Mouse (Mus musculus) v-Abl transformed pro-B cells (cell line): ENCODE measurements at regions not wholly inside any gene's neighbourhood (a gene's known extent, or its start where the extent isn't known, plus 50 kb on each side); places are given as distances from the start of the nearest gene placed in this dataset.

Experiments
- in situ Hi-C, 2 experiments: fragments of 400-800 bp; cut with MboI; formaldehyde crosslinking; loops; one replicate each; pipeline ENCODE4 v1.15.1; 2025; ENCODE audit not compliant: unreplicated experiment in 2 of 2

- in situ Hi-C loops = no loop called here
These were observed 360.0 kb upstream of the Meox2 start for GRCm38 (mm10) chr12:36748345-36748744.

- in situ Hi-C loops = no loop called here
These were observed 342.9 kb upstream of the Meox2 start for GRCm38 (mm10) chr12:36765315-36766058.

GRCm38 (mm10) chr12:36766167-36766566 is 342.2 kb upstream of the Meox2 start:
- in situ Hi-C loops = no loop called here

- in situ Hi-C loops = no loop called here
These were observed 327.6 kb upstream of the Meox2 start for GRCm38 (mm10) chr12:36780761-36781160.

GRCm38 (mm10) chr12:36790866-36791265 is 317.5 kb upstream of the Meox2 start:
- in situ Hi-C loops = no loop called here

- in situ Hi-C loops = no loop called here
These were observed 316.9 kb upstream of the Meox2 start for GRCm38 (mm10) chr12:36791430-36791829.

GRCm38 (mm10) chr12:36792205-36792604 is 316.1 kb upstream of the Meox2 start:
- in situ Hi-C loops = no loop called here

- in situ Hi-C loops = no loop called here
These were observed 314.5 kb upstream of the Meox2 start for GRCm38 (mm10) chr12:36793799-36794198.

- in situ Hi-C loops = no loop called here
These were observed 312.1 kb upstream of the Meox2 start for GRCm38 (mm10) chr12:36796201-36796600.

GRCm38 (mm10) chr12:36817938-36818337 is 290.4 kb upstream of the Meox2 start:
- in situ Hi-C loops = no loop called here

- in situ Hi-C loops = no loop called here
These were observed 289.5 kb upstream of the Meox2 start for GRCm38 (mm10) chr12:36818852-36819251.

- in situ Hi-C loops = no loop called here
These were observed 281.6 kb upstream of the Meox2 start for GRCm38 (mm10) chr12:36826766-36827165.

- in situ Hi-C loops = no loop called here
These were observed 276.9 kb upstream of the Meox2 start for GRCm38 (mm10) chr12:36831307-36831997.

- in situ Hi-C loops = no loop called here
These were observed 265.4 kb upstream of the Meox2 start for GRCm38 (mm10) chr12:36842957-36843356.

- in situ Hi-C loops = no loop called here
These were observed 263.2 kb upstream of the Meox2 start for GRCm38 (mm10) chr12:36845130-36845529.

GRCm38 (mm10) chr12:36849086-36849485 is 259.3 kb upstream of the Meox2 start:
- in situ Hi-C loops = no loop called here

GRCm38 (mm10) chr12:36863113-36863512 is 245.2 kb upstream of the Meox2 start:
- in situ Hi-C loops = no loop called here

- in situ Hi-C loops = no loop called here
These were observed 227.6 kb upstream of the Meox2 start for GRCm38 (mm10) chr12:36880724-36881123.

GRCm38 (mm10) chr12:36913364-36913763 is 195.0 kb upstream of the Meox2 start:
- in situ Hi-C loops = no loop called here

- in situ Hi-C loops = no loop called here
These were observed 190.7 kb upstream of the Meox2 start for GRCm38 (mm10) chr12:36917576-36918106.

- in situ Hi-C loops = no loop called here
These were observed 190.0 kb upstream of the Meox2 start for GRCm38 (mm10) chr12:36918294-36918876.
